Mouse (Mus musculus): Measurements from ENCODE around the gene Insyn1.
A peak's percentile ranks its signal among the peaks of the same experiment; 100 is the strongest.

Insyn1 gene

DNA sequence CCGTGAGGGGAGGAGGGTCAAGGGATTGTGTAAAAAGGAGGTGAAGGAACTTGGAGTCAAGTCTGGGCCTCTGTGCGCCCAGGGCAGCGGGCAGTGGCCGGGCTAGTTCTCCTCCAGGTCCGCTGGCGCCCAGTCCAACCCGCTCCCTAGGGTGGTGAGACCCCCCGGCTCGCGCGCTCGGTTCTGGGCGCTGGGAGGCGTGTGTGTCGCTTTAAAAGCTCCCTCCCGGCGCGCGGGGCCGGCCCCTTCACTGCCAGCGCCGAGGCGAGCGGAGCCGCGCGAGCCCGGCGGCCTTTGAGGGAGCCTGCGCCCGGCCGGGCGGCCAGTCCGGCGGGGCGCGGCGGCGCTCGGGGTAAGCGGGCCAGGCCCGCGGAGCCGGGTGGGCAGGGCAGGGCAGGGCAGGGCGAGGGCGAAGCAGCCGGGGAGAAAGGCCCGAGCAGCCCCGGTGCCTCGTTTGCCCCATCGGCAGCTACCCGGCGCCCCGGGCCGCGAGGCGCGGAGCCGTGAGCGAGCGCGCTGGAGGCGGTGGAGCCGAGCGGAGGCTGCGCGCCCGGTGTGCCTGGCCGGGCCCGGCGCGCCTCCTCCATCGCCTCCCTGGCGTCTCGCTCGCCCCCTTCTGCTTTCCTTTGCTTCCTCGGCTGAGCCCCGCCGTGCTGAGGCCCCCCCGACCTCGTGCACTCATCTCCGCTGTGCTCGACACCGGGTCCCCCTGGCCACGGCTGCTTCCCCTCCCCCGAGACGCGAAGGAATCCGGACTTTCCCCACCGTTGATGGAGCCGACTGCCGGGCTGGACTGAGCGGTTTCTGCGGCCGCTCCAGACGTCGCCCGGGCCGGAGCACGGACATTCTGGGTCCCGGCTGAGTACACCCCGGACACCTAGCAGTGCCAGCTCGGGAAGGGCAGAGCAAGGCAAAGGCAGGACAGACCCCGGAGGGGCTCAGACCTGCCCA, at the start of gene Insyn1:
Insyn1 (plus strand) TSS at position 753 of the 951 bp plus-strand sequence.
- DNase-seq: peak; percentile 12 to 37

DNA sequence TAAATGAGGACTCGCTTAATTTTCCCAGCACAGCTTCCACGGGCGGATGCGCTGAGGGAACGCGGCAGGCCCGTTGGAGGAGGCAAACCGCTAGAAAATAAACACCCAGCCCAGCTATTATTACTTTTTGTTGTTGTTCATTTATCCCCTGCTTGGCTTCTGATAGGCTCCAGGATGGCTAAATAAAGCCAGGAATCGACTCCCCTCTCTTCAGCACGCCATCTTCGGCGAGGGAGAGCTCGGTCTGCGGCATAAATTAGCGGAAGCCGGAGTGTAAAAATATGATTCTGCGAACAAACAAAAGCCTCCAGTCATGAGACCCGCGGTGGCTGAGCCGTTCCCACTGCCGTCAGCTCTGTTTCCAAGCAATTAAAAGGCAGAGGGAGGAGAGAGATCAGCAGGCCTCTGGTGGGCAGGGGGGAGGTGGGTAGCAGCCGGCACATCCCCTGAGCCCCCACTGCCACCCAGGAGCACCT, 49.4 kb upstream of the Insyn1 start:
- DNase-seq: no peak

DNA sequence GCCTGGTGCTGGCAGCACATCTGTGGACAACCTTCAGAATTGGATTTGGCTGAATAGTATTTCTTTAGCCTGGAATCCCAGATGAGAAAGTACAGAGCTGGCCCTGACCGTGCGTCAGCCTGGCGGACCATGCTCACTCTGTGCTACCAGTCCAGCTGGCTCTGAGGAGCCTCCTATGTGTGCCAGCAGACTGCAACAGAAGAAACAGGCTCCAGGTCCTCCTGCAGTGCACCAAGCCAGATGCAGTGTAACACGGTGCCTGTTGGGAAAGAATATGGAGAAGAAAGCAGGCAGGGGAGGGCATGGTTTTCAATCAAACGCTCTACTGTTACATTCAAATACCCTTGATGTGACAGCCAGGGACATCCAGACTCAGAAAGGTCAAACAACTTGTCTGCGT, 48.3 kb upstream of the Insyn1 start:
- DNase-seq: peak in 1 of 2 experiments; percentile 10

DNA sequence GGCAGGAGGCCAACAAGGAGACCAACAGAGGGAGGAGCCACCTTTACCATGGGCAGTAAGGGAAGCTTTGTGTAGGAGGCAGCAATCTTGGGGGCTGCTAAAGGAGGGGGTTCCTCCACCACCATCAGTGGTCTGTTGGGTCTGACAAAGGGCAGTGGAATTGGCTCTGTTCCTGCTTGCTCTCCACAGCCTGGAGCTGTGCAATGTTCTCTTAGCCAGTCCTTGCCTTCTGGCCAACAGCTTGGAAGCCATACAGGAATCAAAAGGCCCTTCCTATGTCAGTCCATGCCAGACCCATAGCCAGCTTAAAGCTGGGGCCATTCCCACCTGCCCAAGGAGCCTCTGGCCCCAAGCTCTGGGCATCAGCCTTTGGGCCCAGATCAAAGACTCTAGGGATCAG, 47.8 kb upstream of the Insyn1 start:
- DNase-seq: no peak

DNA sequence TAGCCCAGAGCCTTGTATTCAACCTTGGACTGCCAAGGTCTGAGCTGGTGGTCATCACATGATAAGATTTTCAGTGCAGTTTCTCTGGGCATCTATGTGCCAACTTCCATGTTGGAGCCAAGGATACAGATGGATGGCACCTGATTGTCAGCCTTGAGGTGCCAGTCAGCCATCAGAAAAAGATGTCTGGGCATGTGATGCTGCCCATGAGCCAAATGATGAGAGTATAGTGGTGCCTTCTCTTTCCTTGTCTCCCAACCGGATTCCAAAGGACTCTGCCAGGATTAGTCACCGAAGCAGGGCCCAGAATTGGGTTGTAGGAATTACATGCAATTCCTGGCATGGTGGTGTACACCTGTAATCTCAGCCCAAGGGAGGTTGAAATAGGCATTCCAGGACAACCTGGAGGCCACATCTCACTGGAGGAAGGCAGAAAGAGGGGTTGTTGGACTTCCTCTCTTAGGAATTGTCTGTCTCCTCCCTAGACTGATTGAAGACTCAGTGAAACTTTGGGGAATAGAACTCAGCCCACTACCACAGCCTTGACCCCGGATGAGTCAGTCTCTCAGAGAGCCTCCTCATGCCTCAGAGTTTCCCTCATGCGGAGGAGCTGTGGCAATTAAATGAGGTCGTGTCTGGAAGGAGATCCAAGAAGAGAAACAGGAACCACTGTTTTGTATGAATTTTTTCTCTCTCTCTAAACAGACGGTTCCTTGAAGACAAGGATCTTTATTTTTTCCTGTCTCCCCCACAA, 46.9 kb upstream of the Insyn1 start:
- DNase-seq: no peak

DNA sequence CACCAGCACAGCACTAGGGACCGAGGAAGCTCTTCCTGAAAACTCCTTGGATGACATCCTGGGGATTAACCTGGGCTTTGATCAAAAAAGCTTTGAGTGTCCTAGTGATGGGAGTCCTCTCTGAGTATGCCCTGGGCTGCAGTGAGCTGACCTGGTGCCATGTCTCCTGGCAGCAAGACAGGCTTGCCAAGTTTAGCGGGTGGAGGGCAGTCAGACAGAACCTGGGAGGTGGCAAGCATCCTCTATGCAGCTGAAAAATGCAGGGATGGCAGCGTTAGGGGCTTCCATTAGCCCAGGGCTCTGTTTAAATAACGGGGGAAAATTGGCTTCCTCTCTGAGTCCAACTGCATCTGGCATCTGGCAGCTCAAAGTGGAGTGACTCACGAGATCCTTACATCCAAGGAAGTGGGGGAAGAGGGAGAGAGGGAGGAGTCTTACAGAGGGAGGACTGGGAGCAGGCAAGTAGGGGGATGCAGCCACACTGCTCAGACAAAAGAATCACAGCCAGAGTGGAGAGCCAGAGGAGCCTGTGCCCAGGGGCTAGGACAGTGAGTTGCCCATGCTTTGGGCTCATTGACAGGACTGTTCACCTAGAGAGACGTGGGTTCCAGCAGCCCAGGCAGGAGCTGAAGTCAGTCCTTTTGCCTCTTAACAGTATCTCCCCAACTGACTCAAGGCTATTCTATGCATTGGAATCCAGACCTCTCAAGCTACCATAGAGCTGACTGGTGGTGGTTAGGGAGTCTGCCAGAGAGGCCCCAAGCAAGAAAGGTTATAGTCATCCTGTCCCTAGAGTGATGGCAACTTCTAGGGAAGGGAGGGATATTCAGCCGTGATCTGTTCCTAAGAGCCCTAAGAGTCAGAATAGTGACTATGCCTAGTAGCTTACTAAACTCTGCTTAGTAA, 46.0 kb upstream of the Insyn1 start:
- no peak for DNase-seq

DNA sequence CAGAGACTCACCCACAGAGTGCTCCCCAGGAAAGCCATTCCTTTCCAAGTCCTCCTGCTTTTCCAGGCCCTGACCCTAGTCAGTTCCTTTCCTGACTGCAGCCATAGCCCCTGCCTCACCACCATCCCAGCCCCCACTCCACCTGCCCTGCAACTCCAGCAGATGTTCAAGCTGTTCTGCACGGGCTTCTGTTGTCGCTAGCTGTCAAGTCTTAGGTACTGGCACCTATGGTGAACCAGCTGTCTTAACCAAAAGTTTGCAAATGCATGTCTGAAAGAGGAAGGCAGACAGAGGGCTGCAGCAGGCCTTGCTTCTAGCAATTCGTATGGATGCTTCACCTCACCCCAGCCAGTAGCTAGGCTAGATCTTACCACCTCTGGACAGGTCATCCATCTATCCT, 45.3 kb upstream of the Insyn1 start:
- no peak for DNase-seq

DNA sequence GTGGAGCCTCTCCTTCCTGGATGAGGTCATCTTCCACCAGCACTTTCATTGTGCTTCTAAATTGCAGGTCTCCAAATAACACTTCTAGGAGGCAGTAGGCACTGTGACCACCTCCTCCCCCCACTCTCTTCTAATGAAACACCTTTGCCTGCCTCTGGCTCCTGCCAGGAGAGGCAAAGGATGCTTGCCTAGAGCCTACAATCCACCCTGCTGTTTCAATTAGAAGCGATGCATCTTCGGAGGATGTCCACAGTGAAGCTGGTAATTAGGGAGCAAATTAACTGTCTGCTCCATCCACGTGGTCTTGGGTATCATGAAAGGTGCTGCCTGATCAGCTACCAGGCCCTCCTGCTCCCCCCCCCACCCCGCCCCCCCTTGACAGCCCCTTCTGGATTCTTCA, 41.6 kb upstream of the Insyn1 start:
- DNase-seq: no peak

DNA sequence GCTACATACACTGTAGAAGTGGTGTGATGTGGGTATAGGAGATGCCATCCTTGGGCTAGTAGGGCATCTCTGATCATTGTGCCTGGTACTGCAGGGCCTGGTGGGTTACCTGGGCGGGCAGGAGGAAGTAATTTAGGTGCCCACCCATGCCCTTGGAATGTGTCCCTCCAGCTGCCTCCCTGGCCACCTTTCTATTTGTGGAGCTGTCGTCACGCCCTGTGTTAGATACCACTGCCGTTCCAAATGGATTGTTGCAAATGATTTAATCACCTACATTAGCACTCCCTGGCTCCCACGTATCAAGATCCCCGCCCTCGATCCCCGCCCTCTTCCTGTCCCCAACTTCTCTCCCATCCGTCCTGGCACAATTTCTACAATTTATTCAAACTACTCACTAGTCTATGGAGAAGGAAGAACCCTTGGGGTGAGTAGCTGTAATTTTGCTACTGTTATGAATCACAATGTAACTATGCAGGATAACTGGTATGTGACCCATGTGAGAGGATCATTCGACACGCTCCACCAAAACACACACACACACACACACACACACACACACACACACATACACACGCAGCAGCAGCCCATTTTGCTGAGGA, 40.3 kb upstream of the Insyn1 start:
- DNase-seq: no peak

DNA sequence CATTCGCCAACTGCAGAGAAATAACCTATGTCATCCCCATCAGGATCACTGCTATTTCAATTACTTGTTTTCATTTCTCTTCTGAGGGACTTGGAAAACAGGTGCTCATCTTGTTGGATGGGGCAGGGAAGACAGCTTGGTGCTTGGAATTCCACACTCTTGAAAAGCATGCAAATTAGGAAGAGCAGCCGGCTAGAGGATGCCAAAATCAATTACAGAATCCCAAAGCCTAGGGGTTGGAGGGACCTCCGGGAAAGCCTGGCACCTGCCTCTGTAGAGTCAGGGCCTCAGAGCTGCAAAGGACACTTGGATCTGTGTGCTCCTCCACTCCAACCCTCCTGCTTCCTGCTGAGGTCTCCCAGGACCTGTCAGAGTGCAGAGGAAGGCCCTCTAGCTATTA, 38.9 kb upstream of the Insyn1 start:
- no peak for DNase-seq

DNA sequence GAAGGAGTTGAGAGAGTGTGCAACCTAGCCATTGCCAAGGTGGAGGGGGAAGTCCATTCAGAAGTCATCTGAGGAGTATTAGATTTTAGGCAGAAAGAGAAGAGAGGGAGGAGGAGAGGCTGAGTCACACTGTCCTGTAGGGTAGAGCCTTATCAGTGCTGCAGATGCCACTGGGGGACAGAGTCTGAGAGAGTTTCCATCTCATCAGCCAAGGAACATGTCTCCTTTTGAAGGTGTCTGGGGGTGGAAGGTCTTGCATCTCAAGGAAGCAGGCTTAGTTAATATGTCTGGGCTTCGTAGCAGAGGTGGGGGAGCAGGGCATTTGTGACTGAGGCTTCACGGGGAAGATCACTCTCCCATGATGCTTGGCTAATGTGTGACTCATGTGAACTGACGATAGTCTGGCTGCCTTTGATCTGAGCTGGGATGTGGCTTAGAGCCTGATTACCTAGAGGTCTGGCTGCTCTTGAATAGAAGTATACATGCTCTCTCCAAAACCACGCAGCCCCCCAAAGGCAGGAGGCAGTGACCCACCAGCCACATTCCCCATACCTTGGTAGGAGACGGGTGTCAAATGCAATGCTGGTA, 34.5 kb upstream of the Insyn1 start:
- DNase-seq: no peak

DNA sequence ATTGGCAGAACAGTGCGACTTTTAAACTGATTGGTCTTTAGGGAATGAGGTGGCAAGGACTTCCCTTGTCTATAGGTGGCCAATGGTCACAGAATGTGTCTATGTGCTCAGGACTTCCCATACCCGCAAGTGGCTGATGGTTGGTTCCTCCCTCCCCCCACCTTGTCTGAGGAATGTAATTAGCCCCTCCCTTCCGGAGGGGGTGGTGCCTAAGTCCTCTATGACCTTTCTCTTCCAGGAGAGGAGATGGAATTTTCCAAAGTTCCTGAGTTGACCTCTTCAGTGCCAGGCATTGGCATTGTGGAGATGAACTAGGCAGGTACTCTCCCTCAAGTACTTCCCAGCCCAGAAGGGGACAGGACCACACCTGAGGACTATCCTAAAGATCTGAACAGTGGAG, 33.5 kb upstream of the Insyn1 start:
- no peak for DNase-seq

DNA sequence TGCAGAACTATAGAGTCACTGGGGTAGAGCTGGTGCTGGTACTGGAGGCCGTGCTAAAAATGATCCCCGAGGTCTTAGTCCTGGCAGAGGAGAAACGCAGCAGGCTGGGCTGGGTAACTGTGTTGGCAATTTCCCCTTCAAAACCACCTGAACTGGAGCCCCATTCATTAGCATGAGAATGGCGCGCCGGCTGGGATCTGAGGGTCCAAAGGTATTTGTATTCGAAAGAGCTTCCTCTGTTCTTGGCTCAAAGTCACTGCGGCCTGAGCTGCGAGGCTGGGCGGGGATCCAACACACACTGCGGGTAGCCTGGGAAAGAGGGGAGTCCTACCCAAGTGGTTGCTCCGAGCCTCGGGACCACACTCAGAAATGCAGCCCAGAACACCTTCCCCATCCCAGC, 32.6 kb upstream of the Insyn1 start:
- DNase-seq: no peak

DNA sequence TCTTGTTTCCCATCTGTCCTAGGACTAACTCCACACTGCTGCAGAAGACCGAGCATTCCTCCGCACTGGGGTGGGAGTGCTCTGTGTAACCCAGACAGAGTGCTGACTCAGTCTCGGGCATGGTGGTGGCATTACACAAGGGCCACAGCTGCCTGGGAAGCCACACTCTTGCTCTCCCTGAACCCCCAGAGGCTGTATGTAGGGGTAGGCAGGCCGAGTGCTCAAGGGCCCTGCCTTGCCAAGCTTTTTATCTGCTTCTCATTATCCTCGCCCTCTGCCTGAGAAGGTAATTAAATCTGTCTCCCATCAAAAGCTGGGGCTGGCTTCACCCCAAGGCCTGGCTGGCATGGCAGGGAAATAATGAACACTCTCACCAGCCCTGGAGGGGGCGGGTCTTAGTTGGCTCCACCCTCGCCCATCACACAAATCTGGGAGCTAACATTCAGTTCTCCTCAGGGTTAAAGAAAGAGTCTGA, 30.9 kb upstream of the Insyn1 start:
- DNase-seq: no peak

DNA sequence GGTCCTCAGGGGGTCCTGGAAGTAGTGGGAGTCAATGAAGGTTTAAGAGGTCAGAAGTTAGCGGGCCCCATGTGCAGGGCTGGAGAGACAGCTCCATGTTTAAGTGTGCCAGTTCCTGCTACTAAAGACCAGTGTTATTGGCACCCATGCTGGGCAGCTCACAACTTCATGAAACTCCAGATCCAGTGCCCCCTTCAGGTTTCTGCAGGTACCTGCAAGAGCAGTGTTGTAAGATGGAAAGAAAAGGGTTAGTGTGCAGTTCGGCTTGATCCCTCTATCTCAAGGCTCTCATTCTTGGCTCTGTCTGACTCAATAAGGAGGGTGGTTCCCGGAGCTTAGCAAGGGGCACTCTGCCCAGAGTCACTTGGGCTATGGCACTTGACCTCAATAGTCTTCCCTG, 30.1 kb upstream of the Insyn1 start:
- peak; percentile 36 to 44 for DNase-seq

DNA sequence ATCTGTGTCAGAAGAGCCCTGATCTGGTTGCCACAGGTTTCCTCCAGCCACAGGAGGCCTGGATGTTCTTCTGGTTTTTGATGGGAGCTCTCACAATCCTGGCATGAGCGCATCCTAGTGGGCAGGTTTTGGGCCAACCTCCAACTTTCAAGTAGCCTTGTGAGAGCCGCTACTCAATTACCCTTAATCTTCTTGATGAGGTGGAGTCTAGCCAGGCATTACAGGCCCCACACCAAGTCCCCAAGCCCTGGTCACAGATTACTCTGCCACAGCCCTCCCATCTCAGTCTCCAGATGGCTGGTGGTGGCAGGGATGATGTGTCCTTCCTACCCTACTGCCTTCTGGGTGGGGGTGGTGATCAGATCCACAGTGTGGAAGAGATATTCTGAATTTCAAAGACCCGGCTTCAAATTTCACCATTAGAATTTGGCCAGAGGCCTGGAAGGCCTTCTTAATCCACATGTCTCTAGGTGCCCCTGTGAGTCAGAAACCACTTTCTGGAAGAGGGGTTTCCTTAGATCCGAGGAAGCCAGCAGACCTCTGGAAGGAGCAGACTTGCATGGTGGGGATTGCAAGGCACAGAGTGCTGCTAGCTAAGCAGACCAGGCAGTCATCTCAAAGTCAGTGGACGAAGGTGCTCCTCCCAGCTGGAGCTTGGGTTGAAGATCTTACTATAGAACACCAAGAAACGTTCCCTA, 29.4 kb upstream of the Insyn1 start:
- DNase-seq: peak; percentile 20 to 34

DNA sequence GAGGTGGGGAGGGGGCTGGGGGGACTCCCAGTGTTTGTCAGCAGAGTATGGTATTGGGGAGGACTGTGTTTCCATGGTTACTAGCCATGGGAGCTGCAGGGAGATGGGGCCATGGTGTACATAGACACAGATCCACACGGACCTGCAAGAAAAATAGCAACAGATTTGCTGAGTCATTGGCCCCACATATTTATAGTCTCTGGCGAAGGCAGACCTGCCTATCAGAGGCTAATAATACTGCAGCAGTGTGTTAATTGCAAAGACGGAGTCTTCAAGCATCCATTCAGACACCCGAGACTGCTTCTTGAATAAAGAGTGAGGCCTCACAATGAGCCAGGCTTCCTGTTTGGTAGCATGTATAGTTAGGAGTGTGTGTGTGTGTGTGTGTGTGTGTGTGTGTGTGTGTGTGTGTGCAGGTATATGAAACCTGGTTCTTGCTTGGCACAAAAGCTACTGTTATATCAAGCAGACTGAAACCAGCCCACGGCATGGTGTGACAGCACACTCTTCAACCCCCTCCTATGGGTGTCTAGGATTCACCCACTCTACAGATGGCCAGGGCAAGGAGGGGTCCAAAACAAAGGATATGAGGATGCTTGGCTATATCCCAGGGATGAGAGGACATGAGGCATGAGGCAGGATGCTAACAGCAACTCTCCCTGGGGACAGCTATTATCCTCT, 20.9 kb upstream of the Insyn1 start:
- no peak for DNase-seq

DNA sequence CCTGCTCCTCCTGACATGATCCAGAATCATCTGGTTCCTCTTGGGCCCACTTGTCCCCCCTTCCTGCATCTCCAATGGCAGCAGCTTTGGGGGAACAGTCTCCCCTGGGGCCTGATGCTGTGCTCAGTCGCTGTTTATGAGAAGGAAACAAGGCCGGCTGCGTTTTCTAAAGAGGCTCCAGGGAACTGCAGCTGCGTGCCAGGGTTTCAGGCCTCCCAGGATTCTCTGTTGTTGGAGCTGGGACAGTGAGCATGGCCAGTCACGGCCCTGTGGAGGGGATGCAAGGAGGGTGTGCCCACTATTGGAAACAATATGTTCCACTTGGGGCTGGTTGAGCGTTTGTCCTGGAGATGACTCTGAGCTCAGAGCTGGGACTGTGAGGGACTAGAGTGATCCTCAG, 17.9 kb upstream of the Insyn1 start:
- no peak for DNase-seq

DNA sequence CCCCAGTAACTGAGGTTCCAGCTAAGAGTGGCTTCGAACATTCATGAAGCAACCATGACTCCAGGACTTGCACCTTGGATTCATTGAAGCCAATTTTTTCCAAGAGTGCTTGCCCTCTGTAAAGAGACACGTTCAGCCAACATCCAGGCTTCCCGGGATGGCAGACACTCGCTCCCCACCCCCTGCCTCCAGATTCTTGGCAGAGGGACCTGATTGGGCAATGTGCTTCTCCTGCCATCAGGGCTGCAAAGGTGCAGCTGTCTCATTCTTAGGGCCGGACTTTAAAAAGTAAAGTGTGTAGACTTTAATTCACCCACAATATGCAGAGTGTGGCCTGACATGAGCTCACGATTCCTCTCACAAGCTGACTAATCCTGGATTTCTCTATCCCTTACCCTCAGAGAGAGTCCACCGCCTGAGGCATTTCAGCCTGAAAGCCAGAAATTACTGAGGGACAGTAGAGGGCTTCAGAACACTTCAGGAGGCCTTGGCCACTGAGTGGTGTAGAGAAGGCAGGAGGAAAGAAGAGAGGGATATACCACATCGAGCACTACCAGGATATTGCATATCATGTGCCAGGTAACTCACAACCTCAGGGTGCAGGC, 15.1 kb upstream of the Insyn1 start:
- peak; percentile 26 to 40 for DNase-seq

DNA sequence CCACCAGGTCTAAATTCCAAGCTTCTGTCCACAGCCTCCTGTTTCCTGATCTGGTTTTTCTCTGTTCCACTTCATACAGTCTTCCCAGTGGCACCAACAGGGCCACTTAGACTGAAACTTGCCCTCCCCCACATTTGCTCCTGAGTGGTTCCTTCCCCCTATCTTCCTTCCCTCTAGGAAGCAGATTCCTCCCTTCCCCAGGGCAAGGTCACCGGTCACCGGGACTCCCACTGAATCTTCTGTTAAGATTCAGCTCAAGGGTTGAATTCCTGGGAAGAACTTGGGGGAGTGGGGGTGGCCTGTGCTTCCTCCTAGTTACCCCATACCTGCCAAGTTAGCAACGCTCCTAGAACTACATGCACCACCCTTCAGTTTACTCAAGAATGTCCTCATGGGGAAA, 1.3 kb upstream of the Insyn1 start:
- no peak for DNase-seq

Data from lung, adult 18-20 months (tissue).